8 mouse cellular contexts compared by ENCODE assay signal in genomic region chr11:72411945-72412344, GRCm38 (mm10). TPM values are rescaled to one million over a fixed set of nuclear protein-coding genes. Genes with fewer than 3 reads are reported as not detected.
DNase-seq lines count a peak whose midpoint lies in the region; ATAC-seq and TF ChIP-seq lines count a peak whose summit lies in the region.
"Had no signal": no experiment of that assay in that cellular context is flagged by ENCODE, and none has a peak within 500 bp of the region (broad histone marks: within the 10 kb centered on the region; RNA-seq: fewer than 3 reads in every experiment).

No protein-coding gene starts in this region.

- no peak for ATAC-seq in lung, embryonic 15.5 days (ENCODE audit: borderline replicate concordance, extremely low read depth, low FRiP score, low TSS enrichment)
- ATAC-seq in forebrain, embryonic 16.5 days, result no peak
- no peak for ATAC-seq in limb, embryonic 13.5 days (ENCODE audit: low FRiP score, low read depth)

- no peaks in the 10 kb centered on the region for H3K27me3 ChIP-seq in lung, embryonic 15.5 days
- 0 out of 2 replicates have a peak, but pooled peaks cover 2% of the 10 kb centered on the region for H3K27me3 ChIP-seq in forebrain, embryonic 16.5 days (replicated peaks; ENCODE audit: control insufficient read depth, insufficient read depth, low read length)
- peaks cover 30% of the 10 kb centered on the region for H3K27me3 ChIP-seq in limb, embryonic 13.5 days
- H3K27me3 ChIP-seq in small intestine, adult 2 months (ENCODE audit: control insufficient read depth, insufficient read depth, low read length), result no peaks in the 10 kb centered on the region; the same call in 1 of the 2 replicates

- no peak for DNase-seq in lung, postnatal 25 days (ENCODE audit: low spot score)
- DNase-seq in spleen, postnatal 10 days (ENCODE audit: low spot score in 2 of 2), result no peak
- no peak for DNase-seq in adrenal gland, adult (ENCODE audit: inconsistent age in 2 of 2, low spot score in 1 of 2)
- DNase-seq: cerebellum, adult 11-12 months had no signal

- H3K9ac ChIP-seq in lung, embryonic 15.5 days, result no peak overlapping the region
- no peak overlapping the region; the same call in 1 of the 2 replicates for H3K9ac ChIP-seq in forebrain, embryonic 16.5 days (replicated peaks; ENCODE audit: low read depth, low read length)
- peak overlapping the region; percentile 74 for H3K9ac ChIP-seq in limb, embryonic 13.5 days

- no peak for TF ChIP-seq POLR2A in small intestine, adult 2 months (IDR thresholded peaks at IDR 0.05; ENCODE audit: low read depth, low read length)

- no peak for TF ChIP-seq CTCF in small intestine, adult 2 months (IDR thresholded peaks at IDR 0.05; ENCODE audit: extremely low read depth, insufficient read length, insufficient replicate concordance, low read depth, low read length)

- H3K4me1 ChIP-seq in lung, embryonic 15.5 days, result peaks cover 51% of the 10 kb centered on the region
- peaks cover 14% of the 10 kb centered on the region for H3K4me1 ChIP-seq in forebrain, embryonic 16.5 days (replicated peaks; ENCODE audit: control insufficient read depth, insufficient read depth, low read length)
- peaks cover 51% of the 10 kb centered on the region for H3K4me1 ChIP-seq in limb, embryonic 13.5 days
- H3K4me1 ChIP-seq in small intestine, adult 2 months (ENCODE audit: control insufficient read depth, insufficient read depth, insufficient read length, low read length), result peaks cover 7% of the 10 kb centered on the region; the same call in 1 of the 2 replicates

- H3K27ac ChIP-seq in lung, embryonic 15.5 days, result 0 out of 2 replicates have a peak overlapping the region, but pooled peaks have one; percentile 45
- H3K27ac ChIP-seq in forebrain, embryonic 16.5 days (ENCODE audit: low read length), result no peak overlapping the region
- no peak overlapping the region for H3K27ac ChIP-seq in limb, embryonic 13.5 days
- H3K27ac ChIP-seq in small intestine, adult 2 months (ENCODE audit: insufficient read depth, low read depth, low read length), result no peak overlapping the region

- H3K36me3 ChIP-seq in lung, embryonic 15.5 days, result no peaks in the 10 kb centered on the region
- H3K36me3 ChIP-seq in forebrain, embryonic 16.5 days (ENCODE audit: control insufficient read depth, insufficient read depth), result no peaks in the 10 kb centered on the region
- H3K36me3 ChIP-seq in limb, embryonic 13.5 days, result no peaks in the 10 kb centered on the region
- H3K36me3 ChIP-seq in small intestine, adult 2 months (ENCODE audit: control insufficient read depth, insufficient read depth, low read length), result no peaks in the 10 kb centered on the region

- 16% methylated on average over 9 of the region's 9 CpGs for WGBS in lung, embryonic 15.5 days
- 32% methylated on average over 9 of the region's 9 CpGs for WGBS in forebrain, embryonic 16.5 days
- 34% methylated on average over 9 of the region's 9 CpGs for WGBS in limb, embryonic 13.5 days
- WGBS in small intestine, adult 2 months, result 25% methylated on average over 9 of the region's 9 CpGs

- H3K4me2 ChIP-seq in lung, embryonic 15.5 days, result peak overlapping the region; percentile 95
- H3K4me2 ChIP-seq in forebrain, embryonic 16.5 days (ENCODE audit: low read length), result peak overlapping the region; percentile 95
- peak overlapping the region; percentile 99 for H3K4me2 ChIP-seq in limb, embryonic 13.5 days (replicated peaks)

- peak overlapping the region; percentile 95 for H3K4me3 ChIP-seq in lung, embryonic 15.5 days
- H3K4me3 ChIP-seq in forebrain, embryonic 16.5 days (replicated peaks; ENCODE audit: low read length), result peak overlapping the region; percentile 63
- H3K4me3 ChIP-seq in limb, embryonic 13.5 days, result peak overlapping the region; percentile 72
- H3K4me3 ChIP-seq in small intestine, adult 2 months (ENCODE audit: low read depth, low read length), result peak overlapping the region; percentile 66

- H3K9me3 ChIP-seq in lung, embryonic 15.5 days, result no peaks in the 10 kb centered on the region
- no peaks in the 10 kb centered on the region for H3K9me3 ChIP-seq in forebrain, embryonic 16.5 days (ENCODE audit: control insufficient read depth, low read length)
- H3K9me3 ChIP-seq in limb, embryonic 13.5 days, result no peaks in the 10 kb centered on the region

RNA-seq across cellular contexts. Expression of gene Smtnl2, which starts 0.4 kb away (rescaled TPM):
- 156 and 158 TPM in 2 replicates for polyA plus RNA-seq in lung, embryonic 15.5 days (2015; fragmentation: Nextera tagmentation; extraction: Ambion mirVana)
- polyA plus RNA-seq in forebrain, embryonic 16.5 days (2015; fragmentation: Nextera tagmentation; extraction: Ambion mirVana), result 4.5 and 8.0 TPM in 2 replicates
- polyA plus RNA-seq in limb, embryonic 13.5 days (2015; fragmentation: Nextera tagmentation; extraction: Ambion mirVana), result 38.3 and 41.5 TPM in 2 replicates
- polyA plus RNA-seq in small intestine, adult 2 months (2012; rRNA removed), result 2.9 and 3.6 TPM in 2 replicates

RNA-seq across cellular contexts. Expression of gene Ggt6, which starts 23.4 kb away (rescaled TPM):
- polyA plus RNA-seq in lung, embryonic 15.5 days (2015; fragmentation: Nextera tagmentation; extraction: Ambion mirVana), result 0.14 and 0.26 TPM in 2 replicates
- not detected in 2 replicates for polyA plus RNA-seq in forebrain, embryonic 16.5 days (2015; fragmentation: Nextera tagmentation; extraction: Ambion mirVana)
- polyA plus RNA-seq in limb, embryonic 13.5 days (2015; fragmentation: Nextera tagmentation; extraction: Ambion mirVana), result 0.74 and 0.92 TPM in 2 replicates
- polyA plus RNA-seq in small intestine, adult 2 months (2012; rRNA removed), result 20.2 and 60.1 TPM in 2 replicates

RNA-seq across cellular contexts. Expression of gene Mybbp1a, which starts 29.2 kb away (rescaled TPM):
- 137 and 140 TPM in 2 replicates for polyA plus RNA-seq in lung, embryonic 15.5 days (2015; fragmentation: Nextera tagmentation; extraction: Ambion mirVana)
- 94.8 and 98.2 TPM in 2 replicates for polyA plus RNA-seq in forebrain, embryonic 16.5 days (2015; fragmentation: Nextera tagmentation; extraction: Ambion mirVana)
- 159 and 164 TPM in 2 replicates for polyA plus RNA-seq in limb, embryonic 13.5 days (2015; fragmentation: Nextera tagmentation; extraction: Ambion mirVana)
- 17.6 and 25.0 TPM in 2 replicates for polyA plus RNA-seq in small intestine, adult 2 months (2012; rRNA removed)

RNA-seq across cellular contexts. Expression of gene Tekt1, which starts 49.7 kb away (rescaled TPM):
- polyA plus RNA-seq in lung, embryonic 15.5 days (2015; fragmentation: Nextera tagmentation; extraction: Ambion mirVana), result 11.4 and 11.8 TPM in 2 replicates
- 8.0 and 9.1 TPM in 2 replicates for polyA plus RNA-seq in forebrain, embryonic 16.5 days (2015; fragmentation: Nextera tagmentation; extraction: Ambion mirVana)
- polyA plus RNA-seq in limb, embryonic 13.5 days (2015; fragmentation: Nextera tagmentation; extraction: Ambion mirVana), result 3.2 and 3.6 TPM in 2 replicates
- polyA plus RNA-seq in small intestine, adult 2 months (2012; rRNA removed), result not detected in 2 replicates

Comparison
In these comparisons a context has a peak if more than half of its experiments do, and no peak if none do; other contexts are left out.
1. RNA of gene Ggt6, which starts 23.4 kb away (polyA plus RNA-seq): 20.2 to 60.1 TPM in small intestine, adult 2 months; 0.74 to 0.92 TPM in limb, embryonic 13.5 days, 0.14 to 0.26 TPM in lung, embryonic 15.5 days and not detected in forebrain, embryonic 16.5 days; every median in the first group is over 10 times any median in the second.
2. Peak in every context shown above with its lines, with median percentiles within 50 percentile points of each other: H3K4me2 ChIP-seq and H3K4me3 ChIP-seq.